Mouse (Mus musculus) liver, adult 2 months (tissue): ENCODE results near the gene Napa.

ENCODE experiments used
- CTCF ChIP-seq: fragments of 200-500 bp; IDR thresholded peaks from 2 replicates; pipeline ENCODE4 v1.5.1; 2011; ENCODE audit warnings: low read depth, low read length, control low read depth
- POLR2A ChIP-seq: fragments of 200-500 bp; IDR thresholded peaks from 2 replicates; pipeline ENCODE4 v1.6.1; 2011; ENCODE audit warnings: low read length, control low read depth; ENCODE audit not compliant: insufficient read depth; ENCODE audit errors: extremely low read depth

- TF ChIP-seq CTCF (no peak), POLR2A (no peak)
These were observed 18.3 kb upstream of the Napa start for GRCm38 (mm10) chr7:16079947-16080346.
